Mouse (Mus musculus) lung, embryonic 15.5 days (tissue): ENCODE measurements at regions not wholly inside any gene's neighbourhood (a gene's known extent, or its start where the extent isn't known, plus 50 kb on each side); places are given as distances from the start of the nearest gene placed in this dataset.
A peak's percentile ranks its signal among the peaks of the same experiment; 100 is the strongest.

Source experiments
- ATAC-seq: fragments of 200-750 bp; cut with Nextera tagmentation; 2 replicates; pipeline ENCODE4 v1.8.0; 2017; ENCODE audit warnings: moderate number of reproducible peaks, borderline replicate concordance; ENCODE audit not compliant: low FRiP score, low TSS enrichment; ENCODE audit errors: extremely low read depth
- H3K27ac ChIP-seq: fragments of 300-500 bp; sonication (generic); 2 replicates; pipeline ENCODE4 v1.5.1; 2015; ENCODE audit warnings: moderate library complexity, mild to moderate bottlenecking, inconsistent platforms
- H3K27me3 ChIP-seq: fragments of 300-500 bp; sonication (generic); 2 replicates; pipeline ENCODE4 v1.6.1; 2015; ENCODE audit warnings: inconsistent platforms
- H3K36me3 ChIP-seq: fragments of 300-500 bp; sonication (generic); 2 replicates; pipeline ENCODE4 v1.6.1; 2015; ENCODE audit warnings: inconsistent platforms
- H3K4me1 ChIP-seq: fragments of 300-500 bp; sonication (generic); 2 replicates; pipeline ENCODE4 v1.6.1; 2015; ENCODE audit warnings: inconsistent platforms
- H3K4me2 ChIP-seq: fragments of 300-500 bp; sonication (generic); 2 replicates; pipeline ENCODE4 v1.6.1; 2015; ENCODE audit warnings: inconsistent platforms, mild to moderate bottlenecking, moderate library complexity
- H3K4me3 ChIP-seq: fragments of 300-500 bp; sonication (generic); 2 replicates; pipeline ENCODE4 v1.5.1; 2015; ENCODE audit warnings: mild to moderate bottlenecking, inconsistent platforms
- H3K9ac ChIP-seq: fragments of 300-500 bp; sonication (generic); 2 replicates; pipeline ENCODE4 v1.6.1; 2015; ENCODE audit warnings: inconsistent platforms
- H3K9me3 ChIP-seq: fragments of 300-500 bp; sonication (generic); 2 replicates; pipeline ENCODE4 v1.6.1; 2016; ENCODE audit warnings: inconsistent platforms
- WGBS: fragments of 180-500 bp; shearing (Covaris S2); methylation state at CpG from one replicate; pipeline ENCODE4 v1.1.7; 2015; 5-methylcytosine and 5-hydroxymethylcytosine counted together

- H3K9me3 ChIP-seq, result no peaks in the 10 kb centered on the region
- no peaks in the 10 kb centered on the region for H3K4me1 ChIP-seq
- no peaks in the 10 kb centered on the region for H3K27me3 ChIP-seq
- 67% methylated on average over 1 of the region's 1 CpGs for WGBS
- no peaks in the 10 kb centered on the region for H3K36me3 ChIP-seq
- no peak overlapping the region for H3K4me2 ChIP-seq
- no peak overlapping the region for H3K4me3 ChIP-seq
- no peak overlapping the region for H3K9ac ChIP-seq
- no peak for ATAC-seq
- H3K27ac ChIP-seq, result no peak overlapping the region
Observed at GRCm38 (mm10) chr9:101408116-101408515, 156.5 kb upstream of the Ppp2r3a start.

DNA sequence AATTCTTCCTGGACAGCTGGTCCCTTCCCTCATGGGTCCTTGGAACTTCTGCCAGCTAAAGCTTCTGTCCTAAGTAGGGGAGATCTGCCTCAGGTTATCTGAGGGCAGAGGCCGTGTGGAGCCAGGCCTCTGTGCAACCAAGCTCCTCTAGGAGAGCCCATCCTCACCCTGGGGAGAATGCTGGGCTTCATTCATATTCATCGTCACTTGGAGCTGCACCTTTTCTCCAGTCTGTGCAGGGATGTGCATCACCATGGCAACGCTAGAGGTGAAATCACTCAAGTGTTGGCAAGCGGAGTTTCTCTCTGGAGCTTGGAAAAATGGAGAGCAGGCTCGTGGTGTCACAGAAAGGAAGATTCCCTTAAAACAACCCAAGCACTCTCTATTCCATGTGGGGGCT is 155.5 kb upstream of the Ppp2r3a start:
- Histone ChIP-seq H3K9ac (no peak overlapping the region), H3K27ac (no peak overlapping the region), H3K4me3 (no peak overlapping the region), H3K27me3 (no peaks in the 10 kb centered on the region), H3K36me3 (no peaks in the 10 kb centered on the region), H3K9me3 (no peaks in the 10 kb centered on the region), H3K4me2 (no peak overlapping the region), H3K4me1 (no peaks in the 10 kb centered on the region)
- ATAC-seq, result no peak
- WGBS, result 48% methylated on average over 5 of the region's 5 CpGs

DNA sequence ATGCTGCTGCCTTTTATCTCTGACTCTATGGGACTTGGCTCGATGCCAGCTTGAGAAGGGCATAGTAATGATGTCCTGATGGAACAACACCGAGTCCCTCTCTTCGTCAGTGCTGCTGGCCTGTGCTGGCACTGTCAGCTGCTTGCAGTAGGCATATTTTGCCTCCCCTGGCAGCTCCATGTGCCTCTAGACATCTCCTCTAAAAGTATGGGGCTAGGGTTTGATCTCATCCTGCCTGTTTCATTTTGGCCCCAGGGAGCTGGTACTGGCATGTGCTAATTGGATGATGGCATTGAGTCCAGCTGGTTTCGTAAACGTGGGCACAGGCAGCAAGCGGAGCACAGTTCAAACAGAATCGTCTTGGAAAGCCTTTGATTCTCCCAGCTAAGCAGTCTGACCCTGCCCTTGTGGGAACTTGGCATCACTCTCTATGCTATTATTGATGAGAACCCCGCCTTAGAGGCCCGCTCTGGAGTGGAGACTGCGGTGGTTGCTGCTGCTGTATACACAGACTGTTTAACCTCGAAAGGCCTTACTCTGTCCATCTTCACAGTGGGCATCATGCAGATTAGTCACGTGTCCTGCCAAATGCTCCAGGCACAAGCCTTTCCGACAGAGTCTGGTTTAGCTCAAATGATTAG is 153.0 kb upstream of the Ppp2r3a start:
- Histone ChIP-seq H3K27me3 (no peaks in the 10 kb centered on the region), H3K27ac (no peak overlapping the region), H3K4me2 (no peak overlapping the region), H3K36me3 (no peaks in the 10 kb centered on the region), H3K9me3 (no peaks in the 10 kb centered on the region), H3K4me3 (no peak overlapping the region), H3K9ac (no peak overlapping the region), H3K4me1 (no peaks in the 10 kb centered on the region)
- ATAC-seq, result no peak
- WGBS, result 33% methylated on average over 13 of the region's 13 CpGs

DNA sequence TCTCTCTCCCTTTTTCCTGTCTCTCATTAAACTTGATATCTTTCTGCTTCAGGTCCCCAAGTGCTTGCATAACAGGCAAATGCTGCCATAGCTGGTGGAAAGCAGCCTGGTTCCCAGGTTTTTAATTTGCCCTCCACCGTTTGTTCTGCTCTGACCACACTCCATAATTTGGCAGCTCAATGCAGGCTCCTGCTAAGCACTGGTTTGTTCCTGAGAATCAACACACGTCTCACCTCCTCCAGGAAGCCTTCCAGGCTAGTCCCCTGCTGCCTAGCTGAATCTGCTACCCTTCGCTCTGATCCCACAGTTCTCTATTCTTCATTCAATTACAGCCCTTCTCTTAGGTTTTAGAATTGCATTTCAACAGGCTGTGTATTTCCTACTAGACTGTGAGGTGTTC is 152.4 kb upstream of the Ppp2r3a start:
- Histone ChIP-seq H3K4me2 (no peak overlapping the region), H3K9me3 (no peaks in the 10 kb centered on the region), H3K4me3 (no peak overlapping the region), H3K27ac (no peak overlapping the region), H3K4me1 (no peaks in the 10 kb centered on the region), H3K9ac (no peak overlapping the region), H3K36me3 (no peaks in the 10 kb centered on the region), H3K27me3 (no peaks in the 10 kb centered on the region)
- ATAC-seq, result no peak
- WGBS, result 72% methylated on average over 3 of the region's 3 CpGs

DNA sequence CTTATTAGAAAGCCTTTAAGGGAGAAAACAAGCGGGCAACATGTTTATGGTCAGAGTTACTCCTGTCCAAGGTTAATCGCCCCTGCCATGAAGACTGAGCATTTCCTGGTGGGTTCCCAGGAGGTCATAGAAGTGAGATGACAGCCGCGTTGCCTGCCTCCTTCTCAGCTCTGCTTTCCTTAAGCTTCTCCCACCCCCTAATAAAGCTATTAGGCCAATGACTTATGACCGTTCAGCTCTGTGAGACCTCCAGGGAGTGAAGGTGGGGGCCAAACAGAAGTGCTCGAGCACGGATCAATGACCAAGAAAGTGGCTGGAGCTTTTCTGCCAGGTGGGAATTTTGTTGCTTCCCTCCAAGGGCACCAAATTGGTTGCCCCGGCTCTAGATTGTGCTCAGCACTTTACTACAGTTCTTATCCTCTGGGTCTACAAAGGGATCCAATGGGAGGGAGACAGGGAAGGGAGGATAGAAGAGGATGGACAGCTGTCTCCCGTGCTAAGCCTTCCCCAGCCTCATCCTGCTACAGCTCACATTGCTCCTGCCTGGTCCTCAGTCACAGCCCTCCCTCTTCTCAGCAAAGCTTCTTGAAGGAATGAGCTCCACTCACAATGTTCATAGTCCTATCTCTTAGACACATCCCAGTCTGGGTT is 151.1 kb upstream of the Ppp2r3a start:
- Histone ChIP-seq H3K9ac (no peak overlapping the region), H3K27ac (no peak overlapping the region), H3K27me3 (no peaks in the 10 kb centered on the region), H3K4me3 (no peak overlapping the region), H3K4me2 (no peak overlapping the region), H3K4me1 (no peaks in the 10 kb centered on the region), H3K36me3 (no peaks in the 10 kb centered on the region), H3K9me3 (no peaks in the 10 kb centered on the region)
- WGBS, result 74% methylated on average over 9 of the region's 9 CpGs
- ATAC-seq, result no peak

DNA sequence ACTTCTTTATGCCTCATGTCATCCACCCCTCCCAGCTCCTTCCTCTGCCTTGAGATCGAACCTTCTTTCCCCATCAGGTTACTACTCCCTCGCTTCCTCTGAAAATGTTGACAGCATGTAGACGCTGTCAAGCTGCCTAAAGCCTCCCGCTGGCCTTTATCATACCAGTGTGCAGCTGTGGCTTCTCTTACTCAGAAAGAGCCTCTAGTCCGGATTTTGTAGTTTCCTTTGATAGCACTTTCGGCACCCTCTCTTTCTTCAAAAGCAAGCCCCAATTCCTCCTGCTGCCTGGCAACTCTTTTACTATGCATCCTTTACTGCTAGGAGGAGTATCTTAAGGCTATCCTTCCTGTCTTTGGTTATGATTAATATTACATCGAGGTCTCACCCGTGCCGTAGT is 149.8 kb upstream of the Ppp2r3a start:
- 73% methylated on average over 9 of the region's 9 CpGs for WGBS
- H3K4me2 ChIP-seq, result no peak overlapping the region

GRCm38 (mm10) chr9:101398858-101399257 is 147.3 kb upstream of the Ppp2r3a start:
- 66% methylated on average over 3 of the region's 3 CpGs for WGBS
- no peaks in the 10 kb centered on the region for H3K4me1 ChIP-seq

More for the DNA sequence above, 149.8 kb upstream of the Ppp2r3a start:
- Histone ChIP-seq H3K36me3 (no peaks in the 10 kb centered on the region), H3K27me3 (no peaks in the 10 kb centered on the region), H3K4me1 (no peaks in the 10 kb centered on the region), H3K9me3 (no peaks in the 10 kb centered on the region), H3K27ac (no peak overlapping the region), H3K4me3 (no peak overlapping the region), H3K9ac (no peak overlapping the region)
- ATAC-seq, result no peak

DNA sequence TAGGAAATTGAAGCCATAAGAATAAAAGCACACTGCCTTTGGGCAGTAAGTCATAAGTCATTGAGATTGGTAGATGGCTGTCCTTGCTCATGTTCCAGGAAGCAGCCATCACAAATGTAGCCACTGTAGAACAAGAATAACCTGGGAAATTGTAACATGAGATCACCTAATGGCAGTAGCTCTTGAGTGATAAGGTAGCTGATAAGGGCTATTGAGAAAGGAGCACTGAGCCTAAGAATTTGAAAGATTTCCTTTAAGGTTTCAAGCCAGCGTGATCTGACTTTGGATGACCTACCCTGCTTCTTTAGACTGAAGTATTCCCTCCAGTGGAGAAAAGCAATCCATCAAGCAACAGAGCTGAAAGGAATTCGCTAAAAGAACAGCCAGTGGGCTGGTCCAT is 117.8 kb upstream of the Ppp2r3a start:
- no peaks in the 10 kb centered on the region for H3K36me3 ChIP-seq
- H3K27me3 ChIP-seq, result no peaks in the 10 kb centered on the region
- H3K9ac ChIP-seq, result no peak overlapping the region
- no peaks in the 10 kb centered on the region for H3K9me3 ChIP-seq
- H3K4me1 ChIP-seq, result no peaks in the 10 kb centered on the region
- no peak overlapping the region for H3K4me3 ChIP-seq
- H3K4me2 ChIP-seq, result no peak overlapping the region
- peak; percentile 72; the same call in 1 of the 2 replicates for ATAC-seq
- H3K27ac ChIP-seq, result 0 out of 2 replicates have a peak overlapping the region, but pooled peaks have one; percentile 25
- WGBS, result 8% methylated on average over 2 of the region's 2 CpGs

More at GRCm38 (mm10) chr9:101398858-101399257, 147.3 kb upstream of the Ppp2r3a start:
- Histone ChIP-seq H3K27ac (no peak overlapping the region), H3K4me2 (no peak overlapping the region), H3K9ac (no peak overlapping the region), H3K9me3 (no peaks in the 10 kb centered on the region), H3K4me3 (no peak overlapping the region), H3K36me3 (no peaks in the 10 kb centered on the region), H3K27me3 (no peaks in the 10 kb centered on the region)
- ATAC-seq, result no peak

- no peak overlapping the region for H3K4me2 ChIP-seq
Observed at GRCm38 (mm10) chr9:101356607-101357006, 105.0 kb upstream of the Ppp2r3a start.

DNA sequence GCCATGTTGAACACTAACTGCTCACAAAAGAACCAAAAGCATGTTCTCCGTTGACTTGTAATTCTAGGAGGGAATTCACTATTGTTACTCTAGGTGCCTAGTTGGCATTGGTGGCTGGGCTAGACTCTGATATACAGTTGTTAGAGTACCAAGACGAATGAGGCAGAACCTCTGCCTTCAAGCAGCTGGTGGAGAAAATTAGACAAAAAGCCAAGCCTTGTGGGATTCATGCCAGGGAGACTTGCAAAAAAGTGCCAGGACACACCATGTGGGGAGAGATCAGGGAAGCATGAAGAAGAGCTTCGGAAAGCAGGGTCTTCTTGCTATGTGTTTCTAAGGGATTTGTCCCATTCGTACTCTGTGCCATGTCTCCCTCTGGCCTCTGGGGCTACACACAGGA is 97.2 kb upstream of the Ppp2r3a start:
- Histone ChIP-seq H3K9ac (no peak overlapping the region), H3K36me3 (no peaks in the 10 kb centered on the region), H3K27me3 (no peaks in the 10 kb centered on the region), H3K4me1 (no peaks in the 10 kb centered on the region), H3K9me3 (no peaks in the 10 kb centered on the region), H3K4me3 (no peak overlapping the region), H3K27ac (no peak overlapping the region), H3K4me2 (no peak overlapping the region)
- whole genome bisulfite sequencing, result 91% methylated on average over 4 of the region's 4 CpGs
- no peak for ATAC-seq

More at GRCm38 (mm10) chr9:101356607-101357006, 105.0 kb upstream of the Ppp2r3a start:
- Histone ChIP-seq H3K9me3 (no peaks in the 10 kb centered on the region), H3K27me3 (no peaks in the 10 kb centered on the region), H3K36me3 (no peaks in the 10 kb centered on the region), H3K4me1 (no peaks in the 10 kb centered on the region), H3K9ac (no peak overlapping the region), H3K27ac (no peak overlapping the region), H3K4me3 (no peak overlapping the region)
- 79% methylated on average over 6 of the region's 6 CpGs for WGBS
- ATAC-seq, result no peak

DNA sequence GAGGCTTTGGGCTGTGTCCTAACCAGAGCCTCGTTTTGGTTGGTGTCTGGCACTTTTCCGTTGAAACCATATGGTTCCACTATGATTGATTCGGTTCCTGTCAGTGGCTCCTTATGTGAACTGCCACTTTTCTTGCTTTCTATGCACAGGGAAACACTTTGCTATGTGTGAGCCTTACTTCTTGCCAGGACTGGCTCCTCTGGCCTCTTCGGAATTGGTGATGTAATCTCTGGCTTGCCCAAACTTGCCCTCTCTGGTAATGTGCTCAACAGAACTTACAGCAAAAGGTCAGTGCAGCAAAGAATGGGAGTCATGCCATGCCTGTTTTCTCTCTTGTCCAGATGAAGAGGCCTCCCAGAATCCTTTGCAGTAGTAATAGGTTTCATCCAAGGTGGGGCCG is 91.3 kb upstream of the Ppp2r3a start:
- ATAC-seq, result no peak
- H3K4me2 ChIP-seq, result no peak overlapping the region
- H3K36me3 ChIP-seq, result no peaks in the 10 kb centered on the region
- H3K27me3 ChIP-seq, result no peaks in the 10 kb centered on the region
- 74% methylated on average over 5 of the region's 5 CpGs for WGBS
- H3K9me3 ChIP-seq, result no peaks in the 10 kb centered on the region
- H3K4me3 ChIP-seq, result no peak overlapping the region
- no peak overlapping the region for H3K9ac ChIP-seq
- no peaks in the 10 kb centered on the region for H3K4me1 ChIP-seq
- no peak overlapping the region for H3K27ac ChIP-seq

DNA sequence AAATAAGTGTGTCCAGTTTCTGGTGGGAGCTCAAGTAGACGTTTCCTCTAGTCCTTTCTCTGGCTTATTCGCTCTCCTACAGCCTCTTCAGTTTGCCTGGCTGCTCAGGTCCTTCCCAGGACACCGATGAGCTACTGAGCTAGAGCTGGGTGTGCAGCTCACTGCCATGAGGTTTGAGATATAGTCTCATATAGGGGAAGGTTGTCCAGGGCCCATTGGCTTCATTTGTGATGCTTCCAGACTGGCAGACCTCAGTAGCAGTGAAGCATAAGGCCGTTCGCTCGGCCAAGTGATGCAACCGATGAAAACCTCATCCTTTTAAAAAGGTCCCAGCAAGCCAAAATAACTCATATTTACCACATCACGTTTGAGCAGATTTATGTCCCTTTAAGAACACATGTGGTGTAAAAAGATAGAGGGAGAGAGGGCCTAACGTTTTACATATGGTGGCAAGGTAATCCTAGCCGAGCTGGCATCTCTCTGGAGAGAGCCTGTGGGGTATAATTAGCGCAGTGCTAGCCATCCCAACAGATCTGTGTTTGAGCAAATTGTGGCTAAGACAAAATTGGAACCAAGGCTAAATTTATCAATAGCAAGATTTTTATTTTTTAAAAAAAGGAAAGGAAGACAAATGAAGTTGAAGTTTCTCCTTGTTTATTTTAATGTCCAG is 89.3 kb upstream of the Ppp2r3a start:
- 66% methylated on average over 11 of the region's 11 CpGs for WGBS
- H3K9me3 ChIP-seq, result no peaks in the 10 kb centered on the region
- no peak for ATAC-seq
- H3K27me3 ChIP-seq, result no peaks in the 10 kb centered on the region
- no peaks in the 10 kb centered on the region for H3K36me3 ChIP-seq
- no peak overlapping the region for H3K4me2 ChIP-seq
- no peak overlapping the region for H3K27ac ChIP-seq
- H3K4me1 ChIP-seq, result no peaks in the 10 kb centered on the region
- no peak overlapping the region for H3K9ac ChIP-seq
- H3K4me3 ChIP-seq, result no peak overlapping the region
